Mouse (Mus musculus) hindbrain, embryonic 10.5 days (tissue): ENCODE measurements around the gene Kansl1. TPM values are rescaled to one million over a fixed set of nuclear protein-coding genes. Genes with fewer than 3 reads are reported as not detected.
A peak's percentile ranks its signal among the peaks of the same experiment; 100 is the strongest.

Experiments
- DNase-seq: peaks from one replicate; pipeline ENCODE4 v3.0.0-alpha.2; 2017; ENCODE audit warnings: low spot score
- H3K27ac ChIP-seq: fragments of 300-500 bp; sonication (generic); 2 replicates; pipeline ENCODE4 v1.5.1; 2016; ENCODE audit warnings: mild to moderate bottlenecking, moderate library complexity
- H3K27me3 ChIP-seq: fragments of 300-500 bp; sonication (generic); 2 replicates; pipeline ENCODE4 v1.6.1; 2016; ENCODE audit warnings: mild to moderate bottlenecking; ENCODE audit not compliant: poor library complexity, insufficient read depth, severe bottlenecking
- H3K36me3 ChIP-seq: fragments of 300-500 bp; sonication (generic); 2 replicates; pipeline ENCODE4 v1.6.1; 2016; ENCODE audit warnings: mild to moderate bottlenecking, moderate library complexity
- H3K4me1 ChIP-seq: fragments of 300-500 bp; sonication (generic); replicated peaks from 2 replicates; pipeline ENCODE4 v1.6.1; 2016; ENCODE audit warnings: mild to moderate bottlenecking
- H3K4me3 ChIP-seq: fragments of 300-500 bp; sonication (generic); 2 replicates; pipeline ENCODE4 v1.5.1; 2016; ENCODE audit warnings: mild to moderate bottlenecking, moderate library complexity
- H3K9me3 ChIP-seq: fragments of 300-500 bp; sonication (generic); 2 replicates; pipeline ENCODE4 v1.6.1; 2016; ENCODE audit warnings: mild to moderate bottlenecking, moderate library complexity
- WGBS: fragments of 180-500 bp; shearing (Covaris S2); methylation state at CpG from one replicate; pipeline ENCODE4 v1.1.7; 2016; 5-methylcytosine and 5-hydroxymethylcytosine counted together
- polyA plus RNA-seq: library from polyadenylated mRNA; unstranded; fragments of >200 nt; fragmentation: Nextera tagmentation; extraction: Ambion mirVana; gene quantifications from 2 replicates; pipeline ENCODE4 v1.2.1, GENCODE M21; 2016

The Kansl1 gene
- polyA plus RNA-seq, 1 experiment from 2014 or later: 28.9 TPM

- peak overlapping the region; percentile 94 for H3K27ac ChIP-seq
- H3K4me3 ChIP-seq: peak overlapping the region; percentile 29
- H3K9me3 ChIP-seq: peaks cover 3% of the 10 kb centered on the region; the same call in 1 of the 2 replicates
- H3K4me1 ChIP-seq: peaks cover 32% of the 10 kb centered on the region
- peaks cover 7% of the 10 kb centered on the region; the same call in 1 of the 2 replicates for H3K36me3 ChIP-seq
- DNase-seq: peak; percentile 83
- 16% methylated on average over 13 of the region's 13 CpGs for WGBS
- 0 out of 2 replicates have a peak, but pooled peaks cover 3% of the 10 kb centered on the region for H3K27me3 ChIP-seq
These were observed 179.2 kb downstream of the Kansl1 start for GRCm38 (mm10) chr11:104289199-104290031.

GRCm38 (mm10) chr11:104288835-104289198, 179.8 kb downstream of the Kansl1 start:
- H3K36me3 ChIP-seq: peaks cover 7% of the 10 kb centered on the region; the same call in 1 of the 2 replicates
- 51% methylated on average over 6 of the region's 6 CpGs for WGBS
- peaks cover 32% of the 10 kb centered on the region for H3K4me1 ChIP-seq
- H3K27me3 ChIP-seq: no peaks in the 10 kb centered on the region
- H3K4me3 ChIP-seq: no peak overlapping the region
- H3K9me3 ChIP-seq: peaks cover 3% of the 10 kb centered on the region; the same call in 1 of the 2 replicates
- peak overlapping the region; percentile 94 for H3K27ac ChIP-seq
- no peak for DNase-seq

GRCm38 (mm10) chr11:104287113-104287512, 181.5 kb downstream of the Kansl1 start:
- peaks cover 12% of the 10 kb centered on the region; the same call in 1 of the 2 replicates for H3K36me3 ChIP-seq
- peaks cover 22% of the 10 kb centered on the region for H3K4me1 ChIP-seq
- WGBS: 96% methylated on average over 18 of the region's 18 CpGs
- H3K27ac ChIP-seq: no peak overlapping the region
- no peaks in the 10 kb centered on the region for H3K27me3 ChIP-seq
- DNase-seq: no peak
- no peak overlapping the region for H3K4me3 ChIP-seq
- H3K9me3 ChIP-seq: peaks cover 3% of the 10 kb centered on the region; the same call in 1 of the 2 replicates

Other genes starting within 250 kb of the Kansl1 start
- 23.3 and 67.7 TPM in 2 replicates for gene Mapt, start 237.5 kb downstream of the Kansl1 start, polyA plus RNA-seq
- gene Cdc27, start 81.8 kb upstream of the Kansl1 start, polyA plus RNA-seq: 38.6 and 53.4 TPM in 2 replicates
- 1.2 and 2.0 TPM in 2 replicates for gene Myl4, start 81.8 kb upstream of the Kansl1 start, polyA plus RNA-seq
- gene Itgb3, start 139.1 kb upstream of the Kansl1 start, polyA plus RNA-seq: 3.5 and 3.6 TPM in 2 replicates
- 0.01 TPM in 1 of 2 replicates, not detected in the other for gene Gm11639, start 216.8 kb upstream of the Kansl1 start, polyA plus RNA-seq